Mouse (Mus musculus): ENCODE results near the gene Cwc22. TPM values are rescaled to one million over a fixed set of nuclear protein-coding genes. Genes with fewer than 3 reads are reported as not detected.

Cwc22 gene
- polyA plus RNA-seq, 1 experiment from 2014 or later = 14.9 TPM

- no peaks in the 10 kb centered on the region for H3K9me3 ChIP-seq (ENCODE audit: low read length)
- H3K36me3 ChIP-seq (ENCODE audit: insufficient read depth, low read length) = no peaks in the 10 kb centered on the region
- 59% methylated on average over 6 of the region's 6 CpGs for WGBS
- ATAC-seq (peak; percentile 55; the same call in 1 of the 2 replicates), DNase-seq (ENCODE audit: low spot score) (peak; percentile 15)
- H3K27me3 ChIP-seq (replicated peaks; ENCODE audit: insufficient read depth, low read length) = no peaks in the 10 kb centered on the region
- TF ChIP-seq EP300 (IDR thresholded peaks at IDR 0.05) = no peak
- no peak for TF ChIP-seq CTCF (IDR thresholded peaks at IDR 0.05)
- peak overlapping the region; percentile 48 for H3K4me2 ChIP-seq (replicated peaks; ENCODE audit: low read depth, low read length)
- H3K4me1 ChIP-seq (ENCODE audit: insufficient read depth, low read depth, low read length) = no peaks in the 10 kb centered on the region
- no peak overlapping the region for H3K9ac ChIP-seq (replicated peaks; ENCODE audit: low read depth)
- H3K4me3 ChIP-seq (ENCODE audit: low read depth, low read length) = peak overlapping the region; percentile 24
- H3K27ac ChIP-seq (ENCODE audit: low read length) = no peak overlapping the region
Observed at GRCm38 (mm10) chr2:77863934-77864333, 82.2 kb downstream of the Cwc22 start.

- Histone ChIP-seq H3K9me3 (ENCODE audit: low read length) (no peaks in the 10 kb centered on the region), H3K36me3 (ENCODE audit: insufficient read depth, low read length) (no peaks in the 10 kb centered on the region), H3K9ac (replicated peaks; ENCODE audit: low read depth) (no peak overlapping the region), H3K4me1 (ENCODE audit: insufficient read depth, low read depth, low read length) (no peaks in the 10 kb centered on the region), H3K27me3 (replicated peaks; ENCODE audit: insufficient read depth, low read length) (no peaks in the 10 kb centered on the region), H3K27ac (ENCODE audit: low read length) (no peak overlapping the region), H3K4me3 (ENCODE audit: low read depth, low read length) (peak overlapping the region; percentile 24), H3K4me2 (replicated peaks; ENCODE audit: low read depth, low read length) (peak overlapping the region; percentile 48)
- DNase-seq (ENCODE audit: low spot score) (peak; percentile 17), ATAC-seq (peak; percentile 53)
- no peak for TF ChIP-seq EP300 (IDR thresholded peaks at IDR 0.05)
- TF ChIP-seq CTCF (IDR thresholded peaks at IDR 0.05) = no peak
- 41% methylated on average over 15 of the region's 15 CpGs for WGBS
Observed at GRCm38 (mm10) chr2:77863522-77863921, 82.7 kb downstream of the Cwc22 start.

DNA sequence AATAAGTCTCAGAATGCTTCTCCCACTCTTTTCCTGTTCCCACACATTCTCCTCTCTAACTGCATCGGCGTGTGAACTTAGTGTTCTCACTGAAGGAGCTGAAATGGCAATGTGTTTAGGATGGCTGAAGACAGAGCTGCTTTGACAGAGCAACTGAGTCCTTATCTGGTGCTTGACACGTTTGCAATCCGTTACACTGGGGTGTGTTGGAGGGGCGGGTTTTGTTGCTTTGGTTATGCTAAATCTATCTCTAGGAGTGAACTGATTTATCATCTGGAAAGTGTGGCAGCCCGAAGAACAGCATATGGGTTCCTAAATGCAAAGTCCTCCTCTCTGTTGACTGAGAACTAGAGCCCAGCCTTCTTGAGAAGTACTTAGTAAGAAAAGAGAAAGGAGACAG, 104.7 kb downstream of the Cwc22 start:
- Histone ChIP-seq H3K9me3 (ENCODE audit: low read length) (no peaks in the 10 kb centered on the region), H3K36me3 (ENCODE audit: insufficient read depth, low read length) (no peaks in the 10 kb centered on the region), H3K27ac (ENCODE audit: low read length) (no peak overlapping the region), H3K4me1 (ENCODE audit: insufficient read depth, low read depth, low read length) (no peaks in the 10 kb centered on the region), H3K9ac (replicated peaks; ENCODE audit: low read depth) (no peak overlapping the region), H3K4me2 (replicated peaks; ENCODE audit: low read depth, low read length) (no peak overlapping the region), H3K27me3 (replicated peaks; ENCODE audit: insufficient read depth, low read length) (no peaks in the 10 kb centered on the region), H3K4me3 (ENCODE audit: low read depth, low read length) (no peak overlapping the region)
- DNase-seq (ENCODE audit: low spot score) (no peak), ATAC-seq (no peak)
- TF ChIP-seq CTCF (IDR thresholded peaks at IDR 0.05) (no peak), EP300 (IDR thresholded peaks at IDR 0.05) (no peak)
- 25% methylated on average over 6 of the region's 6 CpGs for WGBS

DNA sequence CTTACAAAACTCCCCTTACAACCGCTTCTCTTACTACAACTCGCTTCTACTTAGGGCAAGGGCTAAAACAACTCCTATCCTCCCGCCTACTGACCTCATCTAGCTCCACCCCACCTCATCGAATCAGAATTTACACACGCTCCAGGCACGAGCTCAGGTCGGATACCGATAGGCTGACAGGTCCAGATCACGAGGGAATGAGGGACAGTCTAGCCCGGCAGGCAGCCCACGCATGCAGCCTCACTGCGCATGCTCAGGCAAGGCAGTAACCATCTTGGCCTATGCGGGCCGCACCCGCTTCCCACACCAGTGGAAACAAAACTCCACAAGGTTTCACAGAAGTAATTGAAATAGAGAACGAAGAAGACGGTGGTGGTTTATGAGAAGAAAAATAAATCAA, 106.6 kb downstream of the Cwc22 start:
- Histone ChIP-seq H3K27me3 (replicated peaks; ENCODE audit: insufficient read depth, low read length) (no peaks in the 10 kb centered on the region), H3K9ac (replicated peaks; ENCODE audit: low read depth) (no peak overlapping the region), H3K4me1 (ENCODE audit: insufficient read depth, low read depth, low read length) (no peaks in the 10 kb centered on the region), H3K4me2 (replicated peaks; ENCODE audit: low read depth, low read length) (no peak overlapping the region), H3K9me3 (ENCODE audit: low read length) (no peaks in the 10 kb centered on the region), H3K4me3 (ENCODE audit: low read depth, low read length) (no peak overlapping the region), H3K27ac (ENCODE audit: low read length) (no peak overlapping the region), H3K36me3 (ENCODE audit: insufficient read depth, low read length) (no peaks in the 10 kb centered on the region)
- DNase-seq (ENCODE audit: low spot score) (no peak), ATAC-seq (no peak)
- 78% methylated on average over 17 of the region's 17 CpGs for WGBS
- TF ChIP-seq CTCF (IDR thresholded peaks at IDR 0.05) = no peak
- no peak for TF ChIP-seq EP300 (IDR thresholded peaks at IDR 0.05)

GRCm38 (mm10) chr2:77838688-77839087, 107.5 kb downstream of the Cwc22 start:
- Histone ChIP-seq H3K4me3 (ENCODE audit: low read depth, low read length) (no peak overlapping the region), H3K27me3 (replicated peaks; ENCODE audit: insufficient read depth, low read length) (no peaks in the 10 kb centered on the region), H3K27ac (ENCODE audit: low read length) (no peak overlapping the region), H3K9me3 (ENCODE audit: low read length) (no peaks in the 10 kb centered on the region), H3K4me1 (ENCODE audit: insufficient read depth, low read depth, low read length) (no peaks in the 10 kb centered on the region), H3K36me3 (ENCODE audit: insufficient read depth, low read length) (no peaks in the 10 kb centered on the region), H3K4me2 (replicated peaks; ENCODE audit: low read depth, low read length) (no peak overlapping the region), H3K9ac (replicated peaks; ENCODE audit: low read depth) (no peak overlapping the region)
- no peak for ATAC-seq
- DNase-seq (ENCODE audit: low spot score) = no peak
- no peak for TF ChIP-seq EP300 (IDR thresholded peaks at IDR 0.05)
- no peak for TF ChIP-seq CTCF (IDR thresholded peaks at IDR 0.05)
- WGBS = 73% methylated on average over 1 of the region's 1 CpGs

DNA sequence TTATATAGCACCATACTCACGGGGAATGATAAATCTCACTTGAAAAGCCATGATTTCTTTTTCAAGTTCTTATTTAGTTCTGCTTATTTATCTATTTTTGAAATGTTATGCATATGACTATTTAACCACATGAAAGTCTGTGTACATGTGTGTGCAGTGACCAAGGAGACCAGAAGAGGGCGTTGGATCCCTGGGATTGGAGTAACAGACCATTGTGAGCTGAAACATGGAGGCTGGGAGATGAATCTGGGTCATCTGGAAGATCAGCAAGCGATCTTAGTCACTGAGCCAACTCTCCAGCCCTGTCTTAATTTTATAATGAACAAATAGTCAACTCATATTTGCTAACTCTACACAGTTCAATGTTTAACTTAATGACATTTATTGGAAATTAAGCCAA, 110.4 kb downstream of the Cwc22 start:
- H3K36me3 ChIP-seq (ENCODE audit: insufficient read depth, low read length) = no peaks in the 10 kb centered on the region
- ATAC-seq = no peak

More for the DNA sequence above, 110.4 kb downstream of the Cwc22 start:
- Histone ChIP-seq H3K4me1 (ENCODE audit: insufficient read depth, low read depth, low read length) (no peaks in the 10 kb centered on the region), H3K27ac (ENCODE audit: low read length) (no peak overlapping the region), H3K4me3 (ENCODE audit: low read depth, low read length) (no peak overlapping the region), H3K4me2 (replicated peaks; ENCODE audit: low read depth, low read length) (no peak overlapping the region), H3K27me3 (replicated peaks; ENCODE audit: insufficient read depth, low read length) (no peaks in the 10 kb centered on the region), H3K9ac (replicated peaks; ENCODE audit: low read depth) (no peak overlapping the region), H3K9me3 (ENCODE audit: low read length) (no peaks in the 10 kb centered on the region)
- 52% methylated on average over 3 of the region's 3 CpGs for WGBS
- no peak for DNase-seq (ENCODE audit: low spot score)
- TF ChIP-seq CTCF (IDR thresholded peaks at IDR 0.05) (no peak), EP300 (IDR thresholded peaks at IDR 0.05) (no peak)

Other genes starting within 250 kb of the Cwc22 start
- 13.9 and 15.8 TPM in 2 replicates for gene Zfp385b, start 126.7 kb downstream of the Cwc22 start, polyA plus RNA-seq (2015; fragmentation: Nextera tagmentation; extraction: Ambion mirVana)

Data from lung, postnatal 0 days (tissue).